Mouse (Mus musculus) erythroblast, embryonic 14.5 days (primary cell): Measurements from ENCODE around the gene Palm.

Experiments
- GATA1 ChIP-seq: IDR thresholded peaks from 2 replicates; pipeline ENCODE4 v1.6.1; 2012; ENCODE audit warnings: low read length, inconsistent platforms, mixed read lengths
- TAL1 ChIP-seq: IDR thresholded peaks from 3 replicates; pipeline ENCODE4 v1.6.1; 2012; ENCODE audit warnings: low read length, inconsistent platforms, mixed read lengths

- TF ChIP-seq GATA1 (no peak), TAL1 (no peak)
These were observed 38.8 kb downstream of the Palm start for GRCm38 (mm10) chr10:79832026-79832785.
